Mouse (Mus musculus) thymus, adult 2 months (tissue): ENCODE data around the gene Rabac1.

Source experiments
- CTCF ChIP-seq: fragments of 200-500 bp; IDR thresholded peaks from 2 replicates; pipeline ENCODE4 v1.5.1; 2012; ENCODE audit warnings: mild to moderate bottlenecking, control low read depth, low read length, moderate library complexity, borderline replicate concordance; ENCODE audit not compliant: control insufficient read depth, poor library complexity, insufficient read depth; ENCODE audit errors: extremely low read depth
- POLR2A ChIP-seq: fragments of 200-500 bp; IDR thresholded peaks from 2 replicates; pipeline ENCODE4 v1.6.1; 2012; ENCODE audit warnings: mild to moderate bottlenecking, low read length, control low read depth, moderate library complexity; ENCODE audit not compliant: control insufficient read depth, poor library complexity, insufficient read depth; ENCODE audit errors: extremely low read depth

GRCm38 (mm10) chr7:24980439-24980838 is 7.9 kb upstream of the Rabac1 start:
- no peak for TF ChIP-seq POLR2A
- no peak for TF ChIP-seq CTCF
